Mouse (Mus musculus) ES-Bruce4 (cell line): ENCODE measurements around the gene Henmt1.

ENCODE experiments used
- CTCF ChIP-seq: IDR thresholded peaks from one replicate; pipeline ENCODE4 v1.8.1; 2011; ENCODE audit warnings: low read depth, low read length
- EP300 ChIP-seq: IDR thresholded peaks from 2 replicates; pipeline ENCODE4 v1.6.1; 2011; ENCODE audit warnings: low read depth, low read length; ENCODE audit not compliant: insufficient read depth

DNA sequence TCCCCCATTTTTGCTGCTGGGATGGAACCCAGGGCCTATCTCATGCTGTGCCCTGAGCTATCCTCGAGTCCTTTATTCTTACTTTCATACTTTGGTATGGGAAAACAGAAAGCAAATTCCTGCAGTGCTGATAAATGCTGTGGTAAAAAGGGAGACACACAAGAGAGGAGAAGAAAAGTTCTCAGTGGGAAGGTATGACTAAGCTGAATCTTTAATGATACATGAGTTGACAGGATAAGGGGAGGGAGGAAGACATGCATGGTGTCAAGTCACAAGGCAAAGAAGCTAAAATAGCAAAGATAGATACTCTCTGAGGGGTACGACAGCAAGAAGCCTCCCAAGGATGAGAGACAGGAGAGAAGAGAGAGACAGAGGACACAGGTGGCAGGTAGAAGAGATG is 55.7 kb downstream of the Henmt1 start:
- TF ChIP-seq EP300 (no peak), CTCF (no peak)
